Mouse (Mus musculus) testis, adult 10 weeks (tissue): Measurements from ENCODE around the gene B4galt2. TPM values are rescaled to one million over a fixed set of nuclear protein-coding genes. Genes with fewer than 3 reads are reported as not detected.

Experiments
- polyA plus RNA-seq: library from polyadenylated mRNA; stranded (reverse); fragments of 350-450 nt; fragmentation: Illumina TruSeq; extraction: RNeasy Lipid Tissue Mini Kit (QIAGEN cat#74804); gene quantifications from one replicate; pipeline ENCODE4 v1.2.3, GENCODE M21; 2014; ENCODE audit warnings: low read depth, low replicate concordance

The B4galt2 gene
- polyA plus RNA-seq = 0.81 TPM

DNA sequence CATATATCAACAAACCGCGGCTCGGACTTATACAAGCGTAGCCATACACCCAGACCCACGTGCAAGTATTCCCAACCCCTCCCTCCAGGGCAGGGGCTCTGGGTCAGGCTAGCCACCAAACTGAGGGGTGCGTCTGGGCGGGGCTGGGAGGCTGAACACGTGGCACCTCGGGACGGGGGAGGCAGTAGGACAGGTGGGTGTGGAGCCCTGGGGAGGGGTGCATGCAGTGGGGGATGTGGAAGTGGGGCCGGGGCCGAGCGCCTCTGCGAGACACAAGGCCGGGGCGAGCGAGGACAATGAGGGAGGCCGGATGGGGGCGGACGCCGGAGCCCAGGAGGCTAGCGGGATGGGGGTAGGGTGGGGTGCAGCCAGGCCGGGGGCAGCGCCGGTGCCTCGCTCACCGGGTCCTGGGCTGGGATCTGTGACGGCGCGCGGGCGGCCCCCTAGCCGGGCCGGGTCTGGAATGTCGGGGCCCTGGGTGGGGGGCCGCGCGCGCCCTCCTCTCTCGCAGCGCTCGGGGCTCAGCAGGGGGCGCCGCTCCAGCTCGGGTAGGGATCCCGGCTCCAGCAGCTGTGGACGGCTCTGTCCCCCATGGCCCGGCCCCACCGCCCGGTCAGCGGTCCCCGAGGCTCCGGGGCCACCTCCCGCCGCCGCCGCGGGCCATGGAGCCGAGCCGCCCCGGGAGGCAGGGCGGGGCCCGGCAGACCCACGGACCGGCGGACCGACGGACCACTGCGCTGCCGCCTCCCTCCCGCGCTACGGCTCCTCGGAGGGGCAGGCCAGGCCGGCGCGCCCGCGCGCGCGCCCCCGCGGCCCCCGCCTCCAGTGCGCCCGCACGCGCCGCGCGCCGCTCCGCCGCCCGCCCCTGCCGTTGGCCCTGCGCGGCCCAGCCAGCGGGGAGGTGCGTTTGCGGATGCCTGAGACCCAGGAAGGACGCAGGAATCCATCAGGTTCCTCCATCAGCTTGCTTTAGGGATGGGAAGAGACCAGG is at the start of gene B4galt2:
Gene B4galt2, minus strand, starts transcription at position 787 of the 991 bp plus-strand sequence.

GRCm38 (mm10) chr4:117929391-117929881 is 46.1 kb upstream of the B4galt2 start, which contains the start of gene Artn:
Artn (minus strand) TSS chr4:117929763.

DNA sequence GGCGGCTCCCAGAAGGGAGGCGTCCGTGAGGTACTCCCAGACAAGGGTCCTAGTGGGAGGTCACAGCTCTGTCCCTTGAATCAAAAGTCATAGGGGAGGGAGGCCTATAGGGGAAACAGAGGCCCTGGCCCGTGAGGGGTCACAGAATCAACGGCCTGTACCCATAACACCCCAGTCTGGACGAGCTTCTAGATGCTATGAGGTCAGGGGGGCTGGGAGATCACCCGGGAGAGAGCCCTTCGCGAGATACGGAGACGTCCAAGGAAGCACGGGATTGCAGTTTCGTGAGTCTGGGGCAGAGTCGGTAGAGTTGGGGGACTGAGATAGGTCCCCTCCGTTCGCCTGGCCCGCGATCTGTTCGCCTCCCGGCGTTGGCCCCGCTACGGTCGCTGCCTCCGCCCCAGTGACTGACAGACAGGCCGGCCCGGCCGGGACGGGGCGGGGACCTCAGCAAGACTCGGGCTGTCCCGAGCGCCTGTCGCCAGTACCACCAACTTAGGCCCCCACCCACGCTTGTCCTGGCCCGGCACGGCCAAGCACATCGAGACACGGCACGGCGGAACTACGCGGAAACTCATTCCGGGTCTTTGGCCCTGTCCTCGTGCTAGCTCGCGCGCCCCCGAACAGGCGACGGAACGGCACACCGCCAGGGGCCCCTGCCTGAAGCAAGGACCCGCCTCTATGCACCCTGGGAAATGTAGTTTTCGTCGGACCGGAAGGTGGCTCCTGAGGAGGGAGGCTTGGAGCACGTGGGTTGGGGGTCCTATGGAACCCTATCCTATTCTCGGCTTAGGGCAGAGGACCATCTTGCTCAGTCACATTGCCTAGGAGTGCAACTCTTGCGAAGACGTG is 31.5 kb upstream of the B4galt2 start, which contains the start of gene Ipo13:
Gene Ipo13, minus strand, starts transcription at position 409 of the 852 bp plus-strand sequence.

DNA sequence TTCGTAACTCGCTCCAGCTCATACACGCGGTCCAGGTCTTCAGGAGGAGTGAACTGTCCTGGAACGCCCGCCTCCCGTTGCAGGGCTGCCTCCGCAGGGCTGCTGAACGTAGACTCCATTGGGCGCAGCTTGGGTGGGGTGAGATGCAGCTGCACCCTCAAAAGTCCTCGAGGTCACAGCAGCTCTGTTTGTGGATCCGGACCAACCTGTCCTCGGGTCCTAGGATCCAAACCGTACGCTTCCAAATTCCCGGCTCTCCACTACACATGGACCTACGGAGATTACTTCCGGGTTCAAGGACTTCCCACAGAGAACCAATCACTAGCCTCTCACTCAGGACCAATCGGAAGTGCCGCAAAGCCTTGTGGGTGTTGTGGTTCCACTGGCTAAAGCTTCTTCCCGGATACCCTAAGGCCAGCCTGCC is 8.5 kb upstream of the B4galt2 start, which contains the start of gene Dph2:
Gene Dph2, minus strand, starts transcription at position 295 of the 424 bp plus-strand sequence.

GRCm38 (mm10) chr4:117887133-117887532 is 3.8 kb upstream of the B4galt2 start, which contains the start of gene Atp6v0b:
Atp6v0b (minus strand) TSS chr4:117887333.

DNA sequence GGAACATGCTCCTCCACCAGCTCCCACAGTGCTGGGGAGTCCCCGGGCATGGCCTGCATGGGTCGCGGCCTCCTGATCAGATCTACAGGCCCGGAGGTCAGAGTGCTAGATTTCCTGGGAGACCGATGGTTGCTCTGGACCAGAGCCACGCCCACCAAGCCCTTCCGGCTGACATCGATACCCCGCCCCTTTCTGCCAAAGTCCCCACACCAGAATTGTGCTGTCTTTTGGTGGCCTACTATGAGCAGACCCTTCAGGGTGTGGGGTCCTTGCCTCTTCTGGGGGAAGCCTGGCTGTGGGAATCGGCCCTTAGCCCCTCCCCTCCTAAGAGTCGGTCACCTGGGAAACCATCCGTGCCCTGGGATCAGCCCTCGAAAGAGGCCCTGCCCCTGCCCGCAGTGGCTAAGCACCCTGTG is 10.8 kb downstream of the B4galt2 start, which contains the start of gene Ccdc24:
Gene Ccdc24, minus strand, starts transcription at position 87 of the 416 bp plus-strand sequence.

GRCm38 (mm10) chr4:117834457-117834844 is 48.8 kb downstream of the B4galt2 start, which contains the start of gene Slc6a9:
Slc6a9 (plus strand) TSS chr4:117834506.

Other genes starting within 250 kb of the B4galt2 start
- gene Dmap1, start 201.2 kb downstream of the B4galt2 start, polyA plus RNA-seq = 3.0 TPM
- not detected for gene Gm12845, start 159.1 kb downstream of the B4galt2 start, polyA plus RNA-seq
- gene Klf17, start 117.8 kb downstream of the B4galt2 start, polyA plus RNA-seq = 14.5 TPM
- 0.34 TPM for gene Slc6a9, start 49.0 kb downstream of the B4galt2 start, polyA plus RNA-seq
- gene Ccdc24, start 10.9 kb downstream of the B4galt2 start, polyA plus RNA-seq = 6.1 TPM
- 30.7 TPM for gene Atp6v0b, start 3.8 kb upstream of the B4galt2 start, polyA plus RNA-seq
- gene Dph2, start 8.5 kb upstream of the B4galt2 start, polyA plus RNA-seq = 1.7 TPM
- 18.1 TPM for gene Ipo13, start 31.5 kb upstream of the B4galt2 start, polyA plus RNA-seq
- gene Artn, start 46.3 kb upstream of the B4galt2 start, polyA plus RNA-seq = 1.4 TPM